Mouse (Mus musculus): ENCODE measurements around the gene Lce1m. TPM values are rescaled to one million over a fixed set of nuclear protein-coding genes. Genes with fewer than 3 reads are reported as not detected.

Gene Lce1m
- polyA plus RNA-seq, 1 experiment from 2014 or later = not detected

- Histone ChIP-seq H3K27me3 (replicated peaks; ENCODE audit: insufficient read depth, low read length) (no peaks in the 10 kb centered on the region), H3K4me2 (replicated peaks; ENCODE audit: low read depth, low read length) (no peak overlapping the region), H3K9ac (replicated peaks; ENCODE audit: low read depth) (no peak overlapping the region), H3K27ac (ENCODE audit: low read length) (no peak overlapping the region), H3K4me3 (ENCODE audit: low read depth, low read length) (no peak overlapping the region), H3K4me1 (ENCODE audit: insufficient read depth, low read depth, low read length) (no peaks in the 10 kb centered on the region), H3K9me3 (ENCODE audit: low read length) (no peaks in the 10 kb centered on the region), H3K36me3 (ENCODE audit: insufficient read depth, low read length) (no peaks in the 10 kb centered on the region)
- ATAC-seq (no peak), DNase-seq (ENCODE audit: low spot score) (no peak)
- TF ChIP-seq CTCF (IDR thresholded peaks at IDR 0.05) = no peak
- TF ChIP-seq EP300 (IDR thresholded peaks at IDR 0.05) = no peak
- WGBS = 63% methylated on average over 3 of the region's 3 CpGs
Observed at GRCm38 (mm10) chr3:93023411-93024184, 4.7 kb upstream of the Lce1m start.

GRCm38 (mm10) chr3:93021171-93021570, 2.3 kb upstream of the Lce1m start:
- no peak overlapping the region for H3K27ac ChIP-seq (ENCODE audit: low read length)
- 82% methylated on average over 1 of the region's 1 CpGs for WGBS
- H3K27me3 ChIP-seq (replicated peaks; ENCODE audit: insufficient read depth, low read length) = no peaks in the 10 kb centered on the region
- no peaks in the 10 kb centered on the region for H3K9me3 ChIP-seq (ENCODE audit: low read length)
- no peaks in the 10 kb centered on the region for H3K36me3 ChIP-seq (ENCODE audit: insufficient read depth, low read length)
- TF ChIP-seq EP300 (IDR thresholded peaks at IDR 0.05) (no peak), CTCF (IDR thresholded peaks at IDR 0.05) (no peak)
- no peak overlapping the region for H3K4me2 ChIP-seq (replicated peaks; ENCODE audit: low read depth, low read length)
- H3K4me1 ChIP-seq (ENCODE audit: insufficient read depth, low read depth, low read length) = no peaks in the 10 kb centered on the region
- no peak for DNase-seq (ENCODE audit: low spot score)
- H3K9ac ChIP-seq (replicated peaks; ENCODE audit: low read depth) = no peak overlapping the region
- ATAC-seq = no peak
- no peak overlapping the region for H3K4me3 ChIP-seq (ENCODE audit: low read depth, low read length)

GRCm38 (mm10) chr3:93015460-93016104, 3.3 kb downstream of the Lce1m start, which contains the start of gene Crct1:
Crct1 (minus strand) TSS chr3:93015687.
- ATAC-seq (no peak), DNase-seq (ENCODE audit: low spot score) (no peak)
- Histone ChIP-seq H3K4me3 (ENCODE audit: low read depth, low read length) (peak within 1 kb of the TSS; percentile 31), H3K9ac (replicated peaks; ENCODE audit: low read depth) (no peak within 1 kb of the TSS; the same call in 1 of the 2 replicates), H3K27me3 (replicated peaks; ENCODE audit: insufficient read depth, low read length) (no peaks in the 10 kb centered on the region), H3K36me3 (ENCODE audit: insufficient read depth, low read length) (no peaks in the 10 kb centered on the region), H3K4me2 (replicated peaks; ENCODE audit: low read depth, low read length) (peak within 1 kb of the TSS; percentile 67), H3K9me3 (ENCODE audit: low read length) (no peaks in the 10 kb centered on the region), H3K4me1 (ENCODE audit: insufficient read depth, low read depth, low read length) (no peaks in the 10 kb centered on the region), H3K27ac (ENCODE audit: low read length) (no peak within 1 kb of the TSS)
- no peak for TF ChIP-seq CTCF (IDR thresholded peaks at IDR 0.05)
- no peak for TF ChIP-seq EP300 (IDR thresholded peaks at IDR 0.05)
- 19% methylated on average over 4 of the region's 4 CpGs for WGBS

GRCm38 (mm10) chr3:93014871-93015270, 4.0 kb downstream of the Lce1m start:
- no peaks in the 10 kb centered on the region for H3K27me3 ChIP-seq (replicated peaks; ENCODE audit: insufficient read depth, low read length)
- no peak overlapping the region for H3K27ac ChIP-seq (ENCODE audit: low read length)
- no peak for TF ChIP-seq EP300 (IDR thresholded peaks at IDR 0.05)
- TF ChIP-seq CTCF (IDR thresholded peaks at IDR 0.05) = no peak
- H3K4me1 ChIP-seq (ENCODE audit: insufficient read depth, low read depth, low read length) = no peaks in the 10 kb centered on the region
- no peaks in the 10 kb centered on the region for H3K9me3 ChIP-seq (ENCODE audit: low read length)
- no peak overlapping the region; the same call in 1 of the 2 replicates for H3K9ac ChIP-seq (replicated peaks; ENCODE audit: low read depth)
- H3K4me3 ChIP-seq (ENCODE audit: low read depth, low read length) = peak overlapping the region; percentile 31
- WGBS = 30% methylated on average over 5 of the region's 5 CpGs
- H3K36me3 ChIP-seq (ENCODE audit: insufficient read depth, low read length) = no peaks in the 10 kb centered on the region
- ATAC-seq = no peak
- no peak for DNase-seq (ENCODE audit: low spot score)
- peak overlapping the region; percentile 67 for H3K4me2 ChIP-seq (replicated peaks; ENCODE audit: low read depth, low read length)

- ATAC-seq (no peak; the same call in 1 of the 2 replicates), DNase-seq (ENCODE audit: low spot score) (peak; percentile 58)
- Histone ChIP-seq H3K4me3 (ENCODE audit: low read depth, low read length) (peak overlapping the region; percentile 31), H3K9ac (replicated peaks; ENCODE audit: low read depth) (no peak overlapping the region; the same call in 1 of the 2 replicates), H3K36me3 (ENCODE audit: insufficient read depth, low read length) (no peaks in the 10 kb centered on the region), H3K27me3 (replicated peaks; ENCODE audit: insufficient read depth, low read length) (no peaks in the 10 kb centered on the region), H3K9me3 (ENCODE audit: low read length) (no peaks in the 10 kb centered on the region), H3K4me1 (ENCODE audit: insufficient read depth, low read depth, low read length) (no peaks in the 10 kb centered on the region), H3K4me2 (replicated peaks; ENCODE audit: low read depth, low read length) (peak overlapping the region; percentile 67), H3K27ac (ENCODE audit: low read length) (no peak overlapping the region)
- no peak for TF ChIP-seq CTCF (IDR thresholded peaks at IDR 0.05)
- no peak for TF ChIP-seq EP300 (IDR thresholded peaks at IDR 0.05)
- WGBS = 0% methylated on average over 24 of the region's 24 CpGs
Observed at GRCm38 (mm10) chr3:93014378-93014801, 4.5 kb downstream of the Lce1m start.

- no peaks in the 10 kb centered on the region for H3K4me1 ChIP-seq (ENCODE audit: insufficient read depth, low read depth, low read length)
- no peaks in the 10 kb centered on the region for H3K9me3 ChIP-seq (ENCODE audit: low read length)
- TF ChIP-seq EP300 (IDR thresholded peaks at IDR 0.05) (no peak), CTCF (IDR thresholded peaks at IDR 0.05) (no peak)
- no peak overlapping the region for H3K9ac ChIP-seq (replicated peaks; ENCODE audit: low read depth)
- no peak overlapping the region for H3K4me3 ChIP-seq (ENCODE audit: low read depth, low read length)
- ATAC-seq (no peak), DNase-seq (ENCODE audit: low spot score) (no peak)
- 66% methylated on average over 4 of the region's 4 CpGs for WGBS
- H3K27me3 ChIP-seq (replicated peaks; ENCODE audit: insufficient read depth, low read length) = no peaks in the 10 kb centered on the region
- H3K4me2 ChIP-seq (replicated peaks; ENCODE audit: low read depth, low read length) = no peak overlapping the region
- H3K27ac ChIP-seq (ENCODE audit: low read length) = no peak overlapping the region
- no peaks in the 10 kb centered on the region for H3K36me3 ChIP-seq (ENCODE audit: insufficient read depth, low read length)
Observed at GRCm38 (mm10) chr3:93002843-93003242, 16.0 kb downstream of the Lce1m start.

Data from lung, postnatal 0 days (tissue).